Mouse (Mus musculus) mouse embryonic stem cell (cell line): ENCODE data around the gene Enox1.
"Not testable (repeated sequence)": the region's sequence is repeated elsewhere in the genome, so short reads cannot be mapped to it uniquely, and the experiment has no call there.

Source experiments
- in situ Hi-C, 2 experiments: fragments of 300-500 bp; cut with MboI; formaldehyde crosslinking; loops; 1 replicate in 1 of 2; 3 replicates in 1 of 2; pipeline ENCODE4 v1.14.3; 2019 to 2020; ENCODE audit warnings: low sequenced_read_pairs in 2 of 2, low pct_unique_long_range_greater_than_20kb in 1 of 2, mixed read lengths in 1 of 2; ENCODE audit not compliant: unreplicated experiment in 1 of 2

Gene Enox1

DNA sequence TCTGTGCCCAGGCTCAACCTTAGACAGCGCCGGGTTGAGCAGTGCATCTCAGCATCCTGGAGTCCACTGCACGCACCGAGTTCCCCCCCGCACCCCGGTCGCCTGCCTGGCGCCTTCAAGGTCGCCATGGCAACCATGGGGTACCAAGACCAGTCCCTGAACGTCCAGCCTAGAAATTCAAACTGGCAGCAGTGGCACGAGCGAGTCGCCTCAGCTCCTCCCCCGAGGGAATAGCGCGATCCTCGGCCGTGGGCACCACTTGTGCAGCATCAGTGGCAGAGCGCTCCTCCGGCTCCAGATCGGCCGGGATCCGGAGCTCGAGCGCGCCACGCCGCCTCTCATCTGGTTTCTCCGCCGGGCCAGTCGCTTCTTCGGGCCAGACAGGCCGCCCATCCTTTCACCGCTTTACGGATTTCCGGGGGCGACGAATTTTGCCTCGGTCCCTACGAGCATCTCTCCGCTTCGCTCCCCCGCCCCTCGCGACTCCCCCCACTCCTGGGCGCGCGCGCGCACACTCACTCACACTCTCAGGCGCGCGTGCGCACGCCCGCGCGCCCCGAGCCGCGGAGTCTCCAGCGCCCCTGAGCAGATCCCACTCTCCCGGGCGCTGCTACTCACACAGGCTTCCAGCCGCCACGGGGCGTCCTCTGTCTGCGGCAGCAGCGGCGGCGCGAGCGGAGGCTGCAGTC is at the start of gene Enox1:
Enox1 (plus strand) TSS at position 542 of the 689 bp plus-strand sequence.
- in situ Hi-C loops: no loop called here

DNA sequence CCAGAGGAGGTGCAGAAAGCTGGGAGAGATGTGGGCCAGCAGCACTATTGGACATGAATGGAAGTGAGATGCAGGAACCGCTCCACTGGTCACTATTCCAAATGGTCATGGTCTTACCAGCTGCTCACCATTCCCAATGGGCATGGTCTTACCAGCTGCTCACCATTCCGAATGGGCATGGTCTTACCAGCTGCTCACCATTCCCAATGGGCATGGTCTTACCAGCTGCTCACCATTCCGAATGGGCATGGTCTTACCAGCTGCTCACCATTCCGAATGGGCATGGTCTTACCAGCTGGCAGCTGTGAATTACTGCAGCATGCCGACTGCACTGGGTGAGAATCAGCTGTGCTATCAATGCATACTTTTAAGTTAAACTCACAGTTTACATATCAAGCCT is 45.9 kb upstream of the Enox1 start:
- in situ Hi-C loops: not testable (repeated sequence)

DNA sequence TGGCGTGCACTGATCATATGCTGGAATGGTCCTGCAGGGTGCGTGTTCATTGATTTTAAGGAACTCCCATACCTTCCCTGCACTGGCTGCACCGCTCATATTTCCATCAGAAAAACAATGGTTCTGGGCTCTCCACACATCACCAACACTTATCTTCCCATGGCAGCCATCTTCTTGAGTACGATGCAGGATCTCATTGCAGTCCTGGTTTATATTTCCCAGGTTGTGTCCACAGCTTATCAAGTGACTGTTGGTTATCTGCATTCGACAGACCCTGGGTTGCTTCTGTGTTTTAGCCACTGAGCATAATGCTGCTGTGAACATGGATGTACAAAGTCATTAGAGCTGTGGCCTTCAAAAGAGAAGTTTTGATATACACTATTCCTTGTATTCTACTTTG is 26.0 kb upstream of the Enox1 start:
- in situ Hi-C loops: loop anchor here in 1 of 2 experiments (25.0 kb wide), 1 partner anchor 632 kb away; no protein-coding TSS in a partner anchor

DNA sequence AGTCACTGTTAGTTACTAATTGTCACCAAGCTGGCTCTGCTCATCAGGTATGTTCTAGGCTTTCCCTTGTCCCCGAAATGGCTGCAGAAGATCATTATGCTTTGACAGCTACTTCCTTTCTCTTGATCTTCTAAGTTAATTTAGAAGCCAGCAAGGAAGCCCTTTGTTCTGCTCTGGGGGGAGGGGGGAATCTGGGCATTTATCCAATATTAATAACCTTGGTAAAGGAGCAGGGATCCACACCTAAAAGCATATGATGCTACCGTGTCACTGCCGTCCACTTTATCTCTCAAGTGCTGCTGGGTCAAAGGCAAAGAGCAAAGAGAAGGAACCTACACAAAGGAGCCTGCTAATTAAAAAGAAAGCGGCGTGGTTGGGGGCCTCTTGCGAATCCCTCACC is 19.6 kb upstream of the Enox1 start:
- in situ Hi-C loops: loop anchor here in 1 of 2 experiments (25.0 kb wide), 1 partner anchor 625 kb away; no protein-coding TSS in a partner anchor

DNA sequence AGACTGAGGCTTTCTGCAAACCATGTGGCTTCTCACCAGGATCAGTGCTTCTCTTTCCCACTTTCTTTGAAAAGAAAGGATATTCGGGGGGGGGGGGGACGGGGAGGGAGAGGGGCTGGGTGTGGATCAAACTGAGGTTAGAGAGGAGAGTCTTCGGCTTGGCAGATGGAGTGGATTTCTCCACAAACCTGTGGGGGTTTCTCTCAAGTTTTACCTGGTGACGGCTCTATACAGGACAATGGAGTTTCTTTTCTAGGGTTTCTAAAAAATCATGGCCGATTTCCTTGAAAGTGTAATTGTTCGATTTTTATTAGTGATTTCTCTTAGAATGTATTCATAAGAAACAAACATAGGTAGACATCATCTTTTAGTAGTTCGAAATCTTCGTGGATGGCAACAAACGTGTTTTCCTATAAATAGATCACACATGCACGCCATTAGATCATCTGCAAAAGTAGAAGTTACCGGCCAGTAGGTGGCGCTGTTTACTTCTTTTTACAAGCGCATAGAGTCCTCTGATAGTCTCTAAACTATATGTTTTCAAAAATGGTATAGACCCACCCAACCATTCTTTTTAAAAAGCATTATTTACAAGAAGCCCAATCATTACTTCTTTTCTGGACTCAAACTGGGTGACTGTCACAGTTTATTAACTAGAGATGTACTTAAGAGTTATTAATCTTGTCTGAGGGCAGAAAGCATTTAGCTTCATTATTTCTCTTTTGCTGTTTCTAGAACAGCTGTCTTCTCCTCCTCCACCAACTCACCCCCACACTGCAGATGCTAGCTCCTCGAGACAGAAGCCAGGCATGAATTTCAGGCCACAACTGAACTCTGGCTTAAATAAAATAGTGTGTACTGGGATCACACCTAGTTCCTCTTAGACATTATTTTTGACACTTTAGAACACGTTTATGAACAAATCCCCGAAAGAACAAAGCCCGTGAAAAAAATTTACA is 15.0 kb upstream of the Enox1 start:
- in situ Hi-C loops: loop anchor here in 1 of 2 experiments (25.0 kb wide), 1 partner anchor 621 kb away; no protein-coding TSS in a partner anchor

DNA sequence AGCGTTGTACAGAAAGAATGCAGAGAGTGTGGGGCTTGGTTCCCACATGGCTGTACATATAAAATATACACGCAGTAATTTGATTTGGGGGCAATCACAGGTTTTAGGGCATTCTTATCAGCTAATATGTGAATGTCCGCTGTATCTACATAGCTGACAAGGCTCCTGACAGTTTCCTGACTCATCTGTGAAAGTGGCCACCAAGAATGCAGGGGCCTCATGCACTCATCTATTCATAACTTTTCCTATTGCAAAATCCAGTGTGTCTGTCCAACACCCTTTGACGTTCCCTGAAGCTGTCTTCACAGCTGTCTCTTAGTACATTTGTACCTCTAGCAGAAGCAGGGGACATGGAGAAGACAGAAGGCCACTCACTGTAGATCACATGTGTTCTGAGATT is 11.5 kb upstream of the Enox1 start:
- in situ Hi-C loops: loop anchor here in 1 of 2 experiments (25.0 kb wide), 1 partner anchor 617 kb away; no protein-coding TSS in a partner anchor

DNA sequence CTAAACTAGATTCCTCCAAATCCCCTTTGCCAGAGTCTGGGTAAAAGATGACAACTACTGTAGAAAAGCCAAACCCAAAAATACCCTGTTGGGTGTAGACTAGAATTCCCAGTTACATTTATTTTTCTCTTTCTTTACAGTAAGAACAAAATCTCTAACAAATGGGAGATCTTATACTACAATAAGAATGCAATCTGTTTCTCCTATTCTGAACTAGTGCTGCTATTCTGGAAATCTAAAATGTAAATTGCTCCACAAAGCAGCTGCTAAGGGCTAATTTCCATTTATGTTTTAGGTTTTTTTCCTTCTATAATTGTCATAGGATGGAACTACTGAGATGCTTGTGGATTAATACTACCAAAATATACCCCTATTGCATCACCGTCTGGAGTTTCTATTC is 8.9 kb upstream of the Enox1 start:
- in situ Hi-C loops: loop anchor here in 1 of 2 experiments (25.0 kb wide), 1 partner anchor 615 kb away; no protein-coding TSS in a partner anchor

DNA sequence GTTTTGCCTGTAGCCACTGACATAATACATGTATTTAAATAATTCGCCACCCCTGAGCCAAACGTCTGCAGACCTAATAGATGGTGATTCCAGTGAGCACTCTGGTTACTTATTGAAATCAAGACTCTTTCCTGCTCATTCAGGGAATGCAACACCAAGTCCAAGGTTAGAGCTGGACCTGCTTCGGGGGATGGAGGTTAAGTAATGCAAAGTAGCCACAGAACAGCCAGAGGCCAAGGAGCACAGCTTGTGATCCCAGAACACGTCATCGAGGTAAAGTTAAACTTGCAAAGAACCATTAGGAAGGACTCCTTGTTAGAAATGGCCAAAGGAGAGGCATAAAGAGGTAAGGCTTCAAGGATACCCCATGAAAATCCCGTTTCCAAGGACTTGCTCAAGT is 6.0 kb upstream of the Enox1 start:
- in situ Hi-C loops: no loop called here

DNA sequence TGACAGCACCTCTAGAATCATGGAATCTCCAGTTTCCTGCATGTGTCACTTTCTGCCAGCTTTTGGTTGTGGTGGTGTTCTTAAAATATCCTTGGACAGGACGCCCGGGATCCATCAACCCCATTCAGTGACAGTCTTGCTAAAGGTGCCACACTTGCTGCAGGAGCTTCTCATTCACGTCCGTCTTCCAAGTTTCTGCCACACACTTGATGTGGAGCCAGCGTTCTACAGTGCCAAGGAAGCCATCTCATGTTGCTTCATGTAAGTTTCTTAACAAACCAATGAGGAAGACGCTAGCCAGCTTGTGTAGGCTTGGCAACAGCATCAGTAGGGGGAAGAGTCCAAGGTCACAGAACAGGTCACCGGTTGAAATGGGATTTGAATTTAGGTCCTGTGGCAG is 5.1 kb upstream of the Enox1 start:
- in situ Hi-C loops: no loop called here

DNA sequence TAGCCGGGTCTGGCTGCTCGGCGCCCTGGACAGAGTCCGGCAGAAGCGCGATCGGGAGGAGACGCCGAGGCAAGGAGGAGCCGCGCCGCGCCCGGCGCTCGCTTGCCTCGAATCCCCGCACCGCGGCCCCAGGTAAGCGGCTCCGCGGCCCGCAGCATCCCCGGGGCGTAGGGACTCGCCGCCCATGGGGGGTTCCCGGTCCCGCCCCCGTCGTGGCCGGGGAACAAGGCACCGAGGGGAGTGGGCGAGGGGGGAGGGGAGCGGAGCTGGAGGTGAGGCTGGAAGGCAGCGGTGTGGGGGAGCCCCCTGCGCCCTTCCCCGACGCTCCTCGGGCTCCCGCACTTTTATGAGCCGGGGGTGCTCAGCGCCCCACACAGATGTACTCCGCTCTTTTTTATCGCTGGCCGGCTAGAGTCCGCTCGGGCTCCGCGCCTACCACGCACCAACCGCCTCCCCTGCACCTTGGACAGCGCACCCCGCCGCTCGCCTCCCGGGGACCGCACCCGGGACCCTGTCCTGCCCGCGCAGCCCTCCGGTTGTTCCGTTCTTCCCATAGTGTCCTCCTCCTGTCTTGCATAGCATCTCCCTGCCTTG is 445 bp downstream of the Enox1 start:
- in situ Hi-C loops: no loop called here

DNA sequence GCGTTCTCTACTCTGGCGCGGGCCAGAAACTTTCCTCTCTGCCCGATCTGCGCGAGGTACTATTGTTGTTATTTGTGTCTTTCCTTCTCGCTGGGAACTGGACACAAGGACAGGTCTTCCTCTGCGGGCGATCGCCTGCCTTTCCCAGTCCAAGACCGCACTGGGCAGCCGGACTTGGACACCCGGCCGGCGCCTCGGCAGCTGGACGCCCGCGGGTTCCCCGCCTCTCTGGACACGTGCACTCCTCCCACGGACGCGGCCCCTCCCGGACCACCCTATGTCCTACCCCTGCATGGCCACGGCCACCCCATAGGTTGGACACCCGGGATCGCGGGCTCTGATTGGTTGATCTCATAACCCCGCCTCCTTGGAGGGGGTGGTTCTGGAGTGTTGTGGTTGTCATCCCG is 945 bp downstream of the Enox1 start:
- in situ Hi-C loops: no loop called here

DNA sequence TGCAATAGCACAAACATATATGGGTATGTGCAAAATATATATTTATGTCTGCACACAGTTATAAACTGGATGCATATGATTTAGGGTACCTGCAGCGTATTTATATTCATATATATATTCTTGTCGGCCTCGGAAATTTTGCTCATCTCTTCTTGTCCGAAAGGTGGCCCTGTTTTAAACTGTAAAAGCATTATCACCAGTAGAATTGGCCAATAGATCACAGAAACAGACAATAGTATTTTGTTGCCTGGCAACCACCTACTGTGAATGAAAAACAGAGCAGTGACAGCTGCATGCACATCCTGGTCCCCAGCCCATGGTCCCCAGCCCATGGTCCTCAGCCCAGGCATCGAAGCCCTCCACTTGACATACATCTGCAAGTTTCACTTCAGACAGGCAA is 2.8 kb downstream of the Enox1 start:
- in situ Hi-C loops: no loop called here

DNA sequence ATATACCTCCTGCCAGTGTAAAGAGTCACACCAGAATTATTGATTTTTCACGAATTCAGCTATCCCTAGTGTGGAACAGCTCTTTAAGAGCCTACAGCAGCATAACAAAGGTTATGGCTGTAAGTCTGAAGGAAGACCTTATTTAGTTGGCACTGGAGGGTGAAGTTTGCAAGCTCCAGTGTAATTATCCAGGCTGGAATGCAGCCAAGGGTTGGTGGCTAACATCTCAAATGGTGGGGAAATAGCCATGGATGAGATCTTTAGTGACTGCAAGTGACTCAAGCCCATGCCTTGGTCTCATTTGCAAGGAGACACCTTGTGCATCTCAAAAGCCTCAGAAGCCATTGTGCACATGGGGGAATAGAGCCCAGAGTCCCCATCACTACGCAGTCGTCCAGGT is 5.9 kb downstream of the Enox1 start:
- in situ Hi-C loops: no loop called here

DNA sequence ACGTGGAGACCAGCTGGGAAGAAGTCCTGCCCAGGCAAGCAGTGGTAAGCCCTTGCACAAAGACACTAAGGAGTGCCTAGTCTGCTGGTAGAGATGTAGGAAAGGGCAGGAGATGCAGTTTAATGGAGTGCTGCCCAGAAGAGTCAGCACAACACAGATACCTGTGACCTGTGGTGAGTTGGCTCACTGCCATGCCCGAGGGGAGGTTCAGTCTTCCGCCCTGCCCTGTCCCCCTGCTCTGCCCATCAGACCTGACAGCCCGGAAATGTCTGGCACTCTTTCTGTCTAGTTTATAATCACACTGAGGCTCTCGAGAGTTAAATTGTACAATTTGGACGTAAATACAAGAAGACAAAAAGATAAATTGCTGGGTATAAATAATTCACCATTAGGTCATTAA is 7.8 kb downstream of the Enox1 start:
- in situ Hi-C loops: no loop called here

DNA sequence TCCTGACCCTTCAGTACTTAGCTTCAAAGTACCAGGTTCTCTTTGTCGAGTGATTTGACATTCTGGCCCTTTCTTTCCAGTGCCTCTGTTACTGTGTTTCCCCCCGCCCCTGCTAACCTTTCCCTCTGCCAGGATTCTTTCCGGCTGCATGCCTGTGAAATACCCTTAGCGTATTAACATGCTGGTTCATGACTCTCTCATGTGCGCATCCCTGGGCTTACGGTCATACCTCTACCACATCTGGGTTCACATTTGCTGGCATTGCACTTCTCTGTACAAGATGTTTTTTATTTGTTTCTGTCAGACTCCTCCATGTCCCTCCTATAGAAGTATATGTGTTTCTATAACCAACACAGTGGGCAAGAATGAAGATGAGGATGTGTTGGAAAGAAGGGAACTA is 11.6 kb downstream of the Enox1 start:
- in situ Hi-C loops: no loop called here

DNA sequence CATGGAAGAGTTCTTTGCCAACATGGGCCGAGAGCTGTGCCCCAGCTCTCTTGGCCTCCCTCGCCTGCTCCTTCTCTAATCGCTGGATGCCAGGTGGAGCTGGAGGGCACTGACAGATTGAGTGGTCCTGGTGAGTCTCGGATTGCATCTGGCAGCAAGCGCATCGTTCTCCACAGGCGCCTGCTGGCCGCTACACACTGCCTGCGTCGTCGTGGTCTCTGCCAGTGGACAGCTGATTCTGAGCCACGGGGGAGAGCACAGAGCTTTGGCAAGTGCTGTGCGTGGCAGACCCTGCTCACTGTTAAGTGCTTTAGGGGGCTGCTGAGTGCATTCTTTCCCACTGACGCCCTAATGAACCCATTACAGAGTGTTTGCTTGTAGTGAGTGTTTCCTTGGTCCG is 17.9 kb downstream of the Enox1 start:
- in situ Hi-C loops: no loop called here

DNA sequence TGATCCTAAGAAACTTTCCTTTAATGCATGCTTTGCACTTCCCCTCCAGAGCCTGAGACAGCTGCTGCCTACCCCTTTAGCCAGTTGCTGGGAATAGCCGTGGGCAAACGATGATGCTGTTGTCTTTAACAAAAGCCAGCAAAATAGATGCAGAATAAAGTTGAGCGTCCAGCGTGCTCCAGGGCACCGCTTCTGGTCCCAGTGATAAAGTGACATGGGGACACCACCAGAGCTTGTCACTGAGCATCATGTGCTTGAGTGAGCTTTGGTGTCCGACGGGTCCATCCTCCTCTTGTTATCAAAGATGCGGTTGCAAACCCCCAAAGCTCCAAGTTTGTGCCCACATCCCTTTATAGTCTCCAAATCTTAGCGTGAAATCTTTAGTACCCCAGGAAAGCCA is 18.4 kb downstream of the Enox1 start:
- in situ Hi-C loops: no loop called here

DNA sequence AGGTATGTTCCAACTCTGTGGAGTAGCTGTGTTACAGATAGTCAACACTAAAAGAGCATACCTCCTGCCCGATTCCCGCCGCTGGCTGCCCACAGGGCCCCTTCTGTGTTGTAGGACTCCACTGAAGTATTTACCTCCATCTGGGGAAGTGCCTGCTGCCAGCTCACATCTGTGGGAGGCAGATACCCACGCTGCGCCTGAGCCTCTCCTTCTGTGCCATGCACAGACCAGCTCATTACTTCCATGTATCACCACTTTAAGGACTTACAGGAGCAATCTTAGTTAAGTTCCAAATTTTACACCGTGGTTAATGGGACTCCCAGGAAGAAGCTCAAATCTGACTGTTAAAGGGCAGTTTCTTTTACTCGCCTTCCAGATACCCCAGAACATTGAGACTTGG is 23.7 kb downstream of the Enox1 start:
- in situ Hi-C loops: no loop called here

DNA sequence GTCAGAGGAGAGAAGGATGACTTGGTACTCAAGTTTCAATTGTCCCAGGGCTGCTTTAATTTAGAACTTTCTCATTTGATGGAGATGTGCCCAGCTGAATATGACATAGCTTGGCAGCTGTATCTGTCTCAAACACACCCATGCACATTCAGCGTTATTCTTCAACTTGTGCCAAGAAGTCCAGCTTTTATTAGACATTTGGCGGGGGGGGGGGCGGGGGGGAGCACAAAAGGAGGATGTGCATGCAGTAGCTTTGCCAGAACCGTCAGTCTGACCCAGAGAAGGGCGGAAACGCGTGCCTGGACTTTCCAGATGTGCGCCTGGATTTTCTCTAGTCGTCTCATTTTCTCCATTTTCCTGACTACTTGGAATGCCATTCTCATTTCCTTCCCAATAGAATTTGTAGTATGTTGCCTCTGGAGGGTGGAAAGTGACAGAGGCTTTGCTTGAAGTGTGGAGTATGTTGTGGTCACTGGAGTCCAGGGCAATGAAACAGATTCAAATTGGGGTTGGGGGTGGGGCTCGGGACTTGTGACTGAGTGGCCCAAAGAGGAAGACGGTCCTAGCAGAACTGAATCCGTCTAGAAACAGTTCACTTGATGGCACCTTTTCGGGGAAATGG is 24.3 kb downstream of the Enox1 start:
- in situ Hi-C loops: no loop called here
